Mouse (Mus musculus): ENCODE measurements around the gene Ptpn22. TPM values are rescaled to one million over a fixed set of nuclear protein-coding genes. Genes with fewer than 3 reads are reported as not detected.

Ptpn22 gene
- total and polyA plus RNA-seq, 2 experiments from 2014 or later, result 0.31 to 0.40 TPM

DNA sequence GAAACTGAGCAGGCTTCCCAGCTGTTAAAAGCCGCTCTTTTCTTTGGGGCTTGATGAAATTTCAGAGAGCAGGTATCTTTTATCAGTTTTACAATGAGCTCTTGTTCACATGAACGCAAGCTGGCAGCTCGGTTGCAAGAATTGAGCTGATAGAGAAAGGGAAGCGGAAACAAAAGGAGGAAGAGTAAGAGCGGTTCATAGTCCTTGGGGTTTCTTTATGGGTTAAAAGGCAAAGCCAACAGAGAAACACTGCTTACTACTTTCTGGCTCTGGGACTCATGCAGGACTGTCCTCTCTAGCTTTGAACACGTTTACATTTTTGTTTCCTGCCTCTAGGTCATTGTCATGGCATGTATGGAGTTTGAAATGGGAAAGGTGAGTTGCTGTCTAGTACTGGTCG lies 14.7 kb downstream of the Ptpn22 start:
- no peak for DNase-seq (ENCODE audit: low spot score)
- no peak for ATAC-seq

GRCm38 (mm10) chr3:103885946-103886345 lies 26.4 kb downstream of the Ptpn22 start:
- TF ChIP-seq CTCF (IDR thresholded peaks at IDR 0.05; ENCODE audit: low read depth), result no peak
- H3K36me3 ChIP-seq (ENCODE audit: insufficient read depth, low read length), result no peaks in the 10 kb centered on the region
- WGBS, result 74% methylated on average over 11 of the region's 11 CpGs
- H3K27ac ChIP-seq, result no peak overlapping the region
- no peaks in the 10 kb centered on the region for H3K4me1 ChIP-seq (ENCODE audit: insufficient read depth, low read length)
- H3K9me3 ChIP-seq (ENCODE audit: low read length), result no peaks in the 10 kb centered on the region
- H3K4me3 ChIP-seq (ENCODE audit: low read length), result no peak overlapping the region
- no peak overlapping the region for H3K4me2 ChIP-seq (ENCODE audit: low read depth, low read length)
- no peaks in the 10 kb centered on the region for H3K27me3 ChIP-seq (ENCODE audit: insufficient read depth, low read length)
- DNase-seq (ENCODE audit: low spot score), result no peak
- no peak for ATAC-seq
- no peak overlapping the region for H3K9ac ChIP-seq (replicated peaks; ENCODE audit: low read length)

More for the DNA sequence above, 14.7 kb downstream of the Ptpn22 start:
- H3K4me3 ChIP-seq (ENCODE audit: low read length), result no peak overlapping the region
- H3K9me3 ChIP-seq (ENCODE audit: low read length), result no peaks in the 10 kb centered on the region
- H3K27ac ChIP-seq, result no peak overlapping the region
- H3K36me3 ChIP-seq (ENCODE audit: insufficient read depth, low read length), result no peaks in the 10 kb centered on the region
- no peak overlapping the region for H3K9ac ChIP-seq (replicated peaks; ENCODE audit: low read length)
- TF ChIP-seq CTCF (IDR thresholded peaks at IDR 0.05; ENCODE audit: low read depth), result no peak
- no peak overlapping the region for H3K4me2 ChIP-seq (ENCODE audit: low read depth, low read length)
- no peaks in the 10 kb centered on the region for H3K4me1 ChIP-seq (ENCODE audit: insufficient read depth, low read length)
- 72% methylated on average over 7 of the region's 7 CpGs for WGBS
- H3K27me3 ChIP-seq (ENCODE audit: insufficient read depth, low read length), result no peaks in the 10 kb centered on the region

DNA sequence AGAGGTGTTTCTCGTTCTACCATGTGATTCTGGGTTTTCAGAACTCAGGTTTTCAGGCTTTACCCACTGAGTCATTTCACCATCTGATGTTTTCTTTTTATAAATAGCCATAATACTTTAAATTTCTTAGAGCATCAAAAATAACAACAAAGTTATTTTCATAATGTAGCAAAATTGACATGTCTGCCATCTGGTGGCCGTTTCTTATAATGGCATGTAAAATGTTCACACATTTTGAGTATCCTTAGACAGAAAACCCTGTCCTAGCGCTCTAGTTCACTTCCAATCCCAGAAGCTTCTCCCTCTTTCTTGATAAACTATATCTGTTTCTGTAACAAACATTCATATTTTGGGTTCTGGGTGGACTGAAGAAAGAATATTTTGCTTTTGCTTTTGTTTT lies 28.0 kb downstream of the Ptpn22 start:
- no peak overlapping the region for H3K4me2 ChIP-seq (ENCODE audit: low read depth, low read length)
- H3K9ac ChIP-seq (replicated peaks; ENCODE audit: low read length), result no peak overlapping the region
- H3K36me3 ChIP-seq (ENCODE audit: insufficient read depth, low read length), result no peaks in the 10 kb centered on the region
- no peak overlapping the region for H3K4me3 ChIP-seq (ENCODE audit: low read length)
- peak; percentile 77 for DNase-seq (ENCODE audit: low spot score)
- no peak for ATAC-seq
- TF ChIP-seq CTCF (IDR thresholded peaks at IDR 0.05; ENCODE audit: low read depth), result peak; percentile 72
- H3K9me3 ChIP-seq (ENCODE audit: low read length), result no peaks in the 10 kb centered on the region
- WGBS, result 26% methylated on average over 3 of the region's 3 CpGs
- no peaks in the 10 kb centered on the region for H3K4me1 ChIP-seq (ENCODE audit: insufficient read depth, low read length)
- no peak overlapping the region for H3K27ac ChIP-seq
- H3K27me3 ChIP-seq (ENCODE audit: insufficient read depth, low read length), result no peaks in the 10 kb centered on the region

DNA sequence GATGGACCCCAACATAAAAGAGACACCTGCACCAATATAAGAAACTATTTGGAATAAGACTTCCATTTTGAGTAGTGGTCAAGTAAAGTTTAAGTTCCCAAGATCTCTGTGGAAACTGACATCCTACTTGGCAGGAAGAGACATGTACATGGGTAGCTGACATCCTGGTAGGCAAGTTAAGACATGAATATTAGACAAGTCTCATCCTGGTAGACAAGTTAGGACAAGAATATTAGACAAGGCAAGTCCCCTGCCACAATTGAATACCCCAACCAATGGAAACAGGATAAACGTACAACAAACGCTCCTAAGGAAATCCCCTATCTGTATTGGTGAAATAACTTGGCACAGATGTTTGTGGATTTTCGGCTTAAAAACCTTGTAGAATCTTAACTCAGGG lies 33.8 kb downstream of the Ptpn22 start:
- H3K9me3 ChIP-seq (ENCODE audit: low read length), result no peaks in the 10 kb centered on the region
- H3K36me3 ChIP-seq (ENCODE audit: insufficient read depth, low read length), result no peaks in the 10 kb centered on the region
- ATAC-seq, result no peak
- H3K9ac ChIP-seq (replicated peaks; ENCODE audit: low read length), result no peak overlapping the region
- H3K4me2 ChIP-seq (ENCODE audit: low read depth, low read length), result no peak overlapping the region
- no peak overlapping the region for H3K27ac ChIP-seq
- no peaks in the 10 kb centered on the region for H3K4me1 ChIP-seq (ENCODE audit: insufficient read depth, low read length)
- H3K27me3 ChIP-seq (ENCODE audit: insufficient read depth, low read length), result no peaks in the 10 kb centered on the region
- no peak for DNase-seq (ENCODE audit: low spot score)
- 88% methylated on average over 3 of the region's 3 CpGs for WGBS
- no peak for TF ChIP-seq CTCF (IDR thresholded peaks at IDR 0.05; ENCODE audit: low read depth)
- H3K4me3 ChIP-seq (ENCODE audit: low read length), result no peak overlapping the region

- DNase-seq (ENCODE audit: low spot score) (peak; percentile 27), ATAC-seq (no peak)
- no peaks in the 10 kb centered on the region for H3K9me3 ChIP-seq (ENCODE audit: low read length)
- no peaks in the 10 kb centered on the region for H3K27me3 ChIP-seq (ENCODE audit: insufficient read depth, low read length)
- WGBS, result 86% methylated on average over 1 of the region's 1 CpGs
- no peak overlapping the region for H3K4me3 ChIP-seq (ENCODE audit: low read length)
- no peak overlapping the region for H3K9ac ChIP-seq (replicated peaks; ENCODE audit: low read length)
- H3K27ac ChIP-seq, result no peak overlapping the region
- H3K36me3 ChIP-seq (ENCODE audit: insufficient read depth, low read length), result no peaks in the 10 kb centered on the region
- no peaks in the 10 kb centered on the region for H3K4me1 ChIP-seq (ENCODE audit: insufficient read depth, low read length)
- TF ChIP-seq CTCF (IDR thresholded peaks at IDR 0.05; ENCODE audit: low read depth), result peak; percentile 55
- no peak overlapping the region for H3K4me2 ChIP-seq (ENCODE audit: low read depth, low read length)
These were observed 45.1 kb downstream of the Ptpn22 start for GRCm38 (mm10) chr3:103904705-103905104.

DNA sequence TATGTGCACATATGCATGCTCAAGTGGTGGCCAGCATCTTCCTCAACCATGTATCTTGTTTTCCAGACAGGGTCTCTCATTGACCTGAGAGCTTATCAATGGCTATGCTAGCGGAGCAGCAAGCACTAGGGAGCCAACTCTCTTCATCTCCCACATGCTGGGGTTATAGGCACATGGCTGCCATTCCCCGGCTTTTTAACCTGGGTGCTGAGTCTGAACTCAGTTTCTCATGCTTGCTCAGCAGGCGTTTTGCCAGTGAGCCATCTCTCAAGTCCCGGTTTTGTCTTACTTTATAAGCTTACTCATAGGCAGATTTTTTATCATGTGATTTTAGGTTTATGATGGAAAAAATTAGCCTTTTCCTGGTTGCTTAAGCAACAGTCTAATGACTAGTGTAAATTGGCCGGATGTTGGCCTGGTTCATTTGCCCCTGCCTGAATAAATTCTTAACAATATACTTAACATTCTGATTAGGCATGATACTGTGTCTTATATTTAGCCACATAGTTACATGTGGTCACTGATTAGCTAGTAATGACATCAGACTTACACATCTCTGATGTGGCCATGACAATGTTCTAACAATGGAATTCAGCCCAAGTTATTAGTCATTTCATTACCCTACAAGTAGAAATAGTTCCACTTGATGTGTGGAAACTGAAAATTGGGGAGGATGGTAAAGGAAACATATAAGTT lies 47.9 kb downstream of the Ptpn22 start:
- ATAC-seq, result no peak
- Histone ChIP-seq H3K4me3 (ENCODE audit: low read length) (no peak overlapping the region), H3K27me3 (ENCODE audit: insufficient read depth, low read length) (no peaks in the 10 kb centered on the region), H3K36me3 (ENCODE audit: insufficient read depth, low read length) (no peaks in the 10 kb centered on the region), H3K27ac (no peak overlapping the region), H3K9ac (replicated peaks; ENCODE audit: low read length) (no peak overlapping the region), H3K4me1 (ENCODE audit: insufficient read depth, low read length) (no peaks in the 10 kb centered on the region), H3K4me2 (ENCODE audit: low read depth, low read length) (no peak overlapping the region), H3K9me3 (ENCODE audit: low read length) (no peaks in the 10 kb centered on the region)
- TF ChIP-seq CTCF (IDR thresholded peaks at IDR 0.05; ENCODE audit: low read depth), result no peak
- DNase-seq (ENCODE audit: low spot score), result no peak
- WGBS, result 79% methylated on average over 5 of the region's 5 CpGs

- no peak overlapping the region for H3K4me2 ChIP-seq (ENCODE audit: low read depth, low read length)
- H3K27me3 ChIP-seq (ENCODE audit: insufficient read depth, low read length), result no peaks in the 10 kb centered on the region
- H3K9ac ChIP-seq (replicated peaks; ENCODE audit: low read length), result no peak overlapping the region
- no peak overlapping the region for H3K4me3 ChIP-seq (ENCODE audit: low read length)
- no peaks in the 10 kb centered on the region for H3K4me1 ChIP-seq (ENCODE audit: insufficient read depth, low read length)
- H3K27ac ChIP-seq, result no peak overlapping the region
- TF ChIP-seq CTCF (IDR thresholded peaks at IDR 0.05; ENCODE audit: low read depth), result no peak
- no peaks in the 10 kb centered on the region for H3K9me3 ChIP-seq (ENCODE audit: low read length)
- DNase-seq (ENCODE audit: low spot score), result no peak
- WGBS, result 64% methylated on average over 2 of the region's 2 CpGs
- no peaks in the 10 kb centered on the region for H3K36me3 ChIP-seq (ENCODE audit: insufficient read depth, low read length)
- no peak for ATAC-seq
These were observed 49.2 kb downstream of the Ptpn22 start for GRCm38 (mm10) chr3:103908781-103909180.
